Mouse (Mus musculus) ZHBTc4 (cell line): Measurements from ENCODE around the gene Ppan.

Experiments
- DNase-seq: peaks from one replicate; pipeline ENCODE4 v3.0.0-alpha.2; 2011; ENCODE audit warnings: low read depth, low spot score

Ppan gene

GRCm38 (mm10) chr9:20878710-20879065 is 9.3 kb upstream of the Ppan start:
- no peak for DNase-seq

GRCm38 (mm10) chr9:20879097-20879792 is 8.7 kb upstream of the Ppan start, which contains the start of gene Angptl6:
Gene Angptl6 (minus strand): TSS chr9:20879727.
- DNase-seq = no peak

DNA sequence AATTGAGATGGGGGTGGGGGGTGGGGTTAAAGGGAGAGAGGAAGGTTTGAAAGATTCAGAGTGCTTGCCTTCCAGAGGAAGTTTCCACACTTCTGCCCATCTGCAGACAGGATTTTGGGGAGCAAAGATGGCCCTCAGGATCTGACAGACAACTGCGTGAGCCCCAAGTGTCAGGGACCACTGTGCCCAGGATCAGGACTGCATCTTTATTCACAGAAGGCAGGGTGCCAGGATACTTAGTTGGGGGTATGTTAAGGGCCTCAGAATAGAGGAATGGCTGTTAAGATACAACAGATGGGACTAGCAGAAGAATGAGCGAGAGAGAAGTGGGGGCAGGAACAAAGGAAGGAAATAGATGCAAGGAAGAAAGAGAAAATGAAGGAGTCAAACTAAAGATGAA is 1.4 kb upstream of the Ppan start:
- no peak for DNase-seq

DNA sequence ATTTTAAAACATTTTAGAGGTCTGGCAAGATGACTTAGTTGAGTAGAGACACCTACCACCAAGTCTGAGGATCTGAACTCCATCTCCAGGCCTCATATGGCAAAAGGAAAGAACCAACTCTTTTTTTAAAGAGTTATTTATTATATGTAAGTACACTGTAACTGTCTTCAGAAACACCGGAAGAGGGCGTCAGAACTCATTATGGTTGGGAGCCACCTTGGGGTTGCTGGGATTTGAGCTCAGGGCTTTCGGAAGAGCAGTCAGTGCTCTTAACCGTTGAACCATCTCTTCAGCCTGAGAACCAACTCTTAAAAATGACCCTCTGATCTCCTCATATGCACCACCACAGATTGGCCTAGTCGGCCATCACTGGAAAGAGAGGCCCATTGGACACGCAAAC is 784 bp upstream of the Ppan start:
- no peak for DNase-seq

GRCm38 (mm10) chr9:20888386-20888765 is 401 bp downstream of the Ppan start:
- no peak for DNase-seq

DNA sequence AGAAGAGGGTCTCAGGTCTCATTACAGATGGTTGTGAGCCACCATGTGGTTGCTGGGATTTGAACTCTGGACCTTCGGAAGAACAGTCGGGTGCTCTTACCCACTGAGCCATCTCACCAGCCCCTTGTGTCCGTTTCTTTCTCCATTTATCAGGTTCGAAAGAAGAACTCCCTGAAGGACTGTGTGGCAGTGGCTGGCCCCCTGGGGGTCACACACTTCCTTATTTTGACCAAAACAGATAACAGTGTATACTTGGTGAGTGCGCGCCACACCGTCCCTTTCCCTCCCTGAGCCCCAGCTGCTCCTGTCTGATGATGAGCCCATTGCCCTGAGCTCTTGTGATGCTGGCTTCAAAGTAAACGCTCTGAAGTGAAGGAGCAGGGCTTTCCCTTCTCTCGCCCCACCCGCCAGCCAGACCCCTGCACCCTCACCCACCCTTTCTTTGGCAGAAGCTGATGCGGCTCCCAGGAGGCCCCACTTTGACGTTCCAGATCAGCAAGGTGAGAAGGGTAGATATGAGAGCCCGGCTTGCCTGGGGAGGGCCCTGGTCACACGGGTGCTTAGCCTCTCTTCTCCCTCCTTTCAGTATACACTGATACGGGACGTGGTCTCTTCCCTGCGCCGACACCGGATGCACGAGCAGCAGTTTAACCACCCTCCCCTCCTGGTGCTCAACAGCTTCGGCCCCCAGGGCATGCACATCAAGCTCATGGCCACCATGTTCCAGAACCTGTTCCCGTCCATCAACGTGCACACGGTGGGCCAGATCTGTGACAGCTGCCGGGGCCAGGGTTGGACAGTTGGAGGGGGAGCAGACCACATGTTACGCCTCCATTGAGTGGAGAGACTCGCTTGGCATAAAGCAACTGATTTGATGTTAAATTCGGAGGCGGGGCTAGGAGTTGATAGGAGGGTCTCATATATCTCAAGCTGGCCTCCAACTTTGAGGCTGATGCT is 1.5 kb downstream of the Ppan start:
- no peak for DNase-seq

- DNase-seq = no peak
Measured at GRCm38 (mm10) chr9:20890411-20890810, 2.4 kb downstream of the Ppan start.

- DNase-seq = no peak
Measured at GRCm38 (mm10) chr9:20891339-20892103, 3.5 kb downstream of the Ppan start.

DNA sequence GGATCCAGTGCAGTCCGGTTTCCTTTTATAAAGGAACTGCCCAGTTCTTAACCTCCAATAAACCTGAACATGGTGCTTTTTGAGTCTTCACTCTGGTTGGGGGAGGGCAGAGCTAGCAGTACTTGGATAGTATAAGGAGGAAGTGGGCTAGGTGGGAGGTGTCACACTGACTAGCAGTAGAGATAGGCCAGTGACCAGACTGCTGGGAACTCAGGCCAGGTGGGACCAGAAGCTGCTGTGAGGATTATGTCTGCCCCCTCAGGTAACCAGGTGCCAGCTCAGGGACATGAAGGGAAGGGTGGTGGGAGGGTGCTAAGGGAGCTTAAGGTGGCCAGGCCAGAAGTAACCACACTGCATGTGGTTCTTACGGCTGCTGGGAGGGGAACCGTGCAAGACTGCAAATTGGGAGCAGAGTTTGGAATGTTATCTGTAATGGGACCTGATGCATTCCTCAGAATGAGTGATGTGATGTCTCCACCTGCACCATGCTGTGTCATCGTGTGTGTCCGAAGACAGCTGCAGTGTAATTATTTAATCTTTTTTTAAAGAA is 4.2 kb downstream of the Ppan start:
- no peak for DNase-seq

DNA sequence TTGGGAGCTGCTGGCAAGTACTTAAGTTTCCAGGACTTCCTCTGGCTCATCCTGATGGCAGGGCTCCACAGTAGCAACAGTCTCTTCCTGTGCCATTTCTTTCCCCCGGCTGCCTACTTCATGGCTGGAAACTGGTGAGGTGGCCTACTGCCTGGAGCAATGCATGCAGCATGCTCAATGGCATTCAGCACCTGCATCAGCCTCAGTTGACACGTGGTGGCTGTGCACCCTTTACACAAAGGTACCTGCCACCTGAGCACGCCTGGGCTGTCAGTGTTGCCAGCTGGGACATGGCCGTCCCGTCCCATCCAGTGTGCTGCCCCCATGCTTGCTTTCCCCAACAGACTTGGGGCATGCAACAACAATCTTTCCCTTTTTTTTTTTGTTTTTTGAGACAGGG is 5.1 kb downstream of the Ppan start:
- no peak for DNase-seq

- no peak for DNase-seq
Measured at GRCm38 (mm10) chr9:20893590-20894343, 5.8 kb downstream of the Ppan start.

GRCm38 (mm10) chr9:20894629-20895028 is 6.7 kb downstream of the Ppan start:
- DNase-seq = no peak

GRCm38 (mm10) chr9:20895382-20895781 is 7.4 kb downstream of the Ppan start:
- DNase-seq = no peak

DNA sequence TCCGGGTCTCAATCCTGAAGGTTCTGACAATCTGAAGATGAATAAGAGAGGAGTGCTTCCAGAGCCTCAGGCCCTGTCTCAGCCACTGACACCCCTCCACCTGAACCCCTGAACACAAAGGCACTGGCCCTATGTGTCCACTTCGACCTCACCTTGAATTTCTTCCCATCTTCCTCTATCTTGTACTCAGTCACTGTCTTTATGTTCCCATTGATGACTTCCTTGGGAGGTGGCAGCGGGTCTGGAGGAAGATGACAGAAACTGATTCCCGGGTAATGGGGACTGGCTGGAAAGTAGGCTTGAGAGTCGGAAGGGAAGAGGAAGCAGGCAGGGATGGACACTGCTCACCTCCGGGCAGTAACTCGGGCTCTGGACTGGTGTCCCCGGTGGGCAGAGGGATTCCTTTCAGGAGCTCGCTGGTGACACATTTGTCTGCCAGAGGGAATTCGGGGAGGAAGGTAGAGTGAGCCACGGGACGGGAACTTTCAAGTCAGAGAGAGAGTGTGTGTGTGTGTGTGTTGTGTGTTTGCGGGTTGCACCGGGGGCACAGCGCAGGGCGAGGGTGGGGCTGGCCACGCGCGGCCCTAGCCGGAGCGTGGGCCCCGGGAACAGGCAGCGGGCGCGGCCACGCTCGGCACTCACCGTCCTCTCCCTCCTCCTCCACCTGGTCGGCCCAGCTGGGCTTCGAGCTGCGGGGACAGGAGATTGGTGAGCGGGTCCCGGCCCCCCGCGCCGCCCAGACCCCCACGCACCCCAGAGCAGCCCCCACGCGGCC is 9.9 kb downstream of the Ppan start:
- DNase-seq = no peak

DNA sequence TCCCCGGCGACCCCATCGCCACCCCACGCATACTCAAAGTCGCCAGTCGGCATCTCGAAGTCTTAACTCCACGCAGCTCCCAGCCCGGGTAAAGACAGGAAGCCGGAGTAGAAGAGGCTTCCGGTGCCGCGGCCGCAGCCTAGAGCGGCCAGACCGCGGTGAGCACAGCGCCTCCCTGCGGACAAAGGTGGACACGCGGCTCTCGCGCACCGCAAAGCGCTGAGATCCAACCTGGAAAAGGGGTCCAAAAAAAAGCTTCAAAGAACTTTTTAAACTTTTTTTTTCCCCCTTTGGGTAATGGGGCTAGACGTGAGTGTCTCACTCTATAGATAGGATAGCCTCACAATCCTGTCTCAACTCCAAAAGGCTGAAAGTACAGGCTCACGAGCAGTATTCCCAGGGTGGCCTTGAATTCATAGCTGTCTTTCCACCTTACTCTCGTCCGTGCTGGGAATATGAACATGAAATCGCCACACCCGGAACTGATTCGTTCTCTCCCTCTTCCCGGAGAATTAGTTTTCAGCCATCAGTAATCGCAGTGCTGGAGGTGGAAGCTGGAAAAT is 10.6 kb downstream of the Ppan start, which contains the start of gene Eif3g:
Eif3g (minus strand) TSS at position 113 of the 563 bp plus-strand sequence.
- DNase-seq = peak; percentile 93

DNA sequence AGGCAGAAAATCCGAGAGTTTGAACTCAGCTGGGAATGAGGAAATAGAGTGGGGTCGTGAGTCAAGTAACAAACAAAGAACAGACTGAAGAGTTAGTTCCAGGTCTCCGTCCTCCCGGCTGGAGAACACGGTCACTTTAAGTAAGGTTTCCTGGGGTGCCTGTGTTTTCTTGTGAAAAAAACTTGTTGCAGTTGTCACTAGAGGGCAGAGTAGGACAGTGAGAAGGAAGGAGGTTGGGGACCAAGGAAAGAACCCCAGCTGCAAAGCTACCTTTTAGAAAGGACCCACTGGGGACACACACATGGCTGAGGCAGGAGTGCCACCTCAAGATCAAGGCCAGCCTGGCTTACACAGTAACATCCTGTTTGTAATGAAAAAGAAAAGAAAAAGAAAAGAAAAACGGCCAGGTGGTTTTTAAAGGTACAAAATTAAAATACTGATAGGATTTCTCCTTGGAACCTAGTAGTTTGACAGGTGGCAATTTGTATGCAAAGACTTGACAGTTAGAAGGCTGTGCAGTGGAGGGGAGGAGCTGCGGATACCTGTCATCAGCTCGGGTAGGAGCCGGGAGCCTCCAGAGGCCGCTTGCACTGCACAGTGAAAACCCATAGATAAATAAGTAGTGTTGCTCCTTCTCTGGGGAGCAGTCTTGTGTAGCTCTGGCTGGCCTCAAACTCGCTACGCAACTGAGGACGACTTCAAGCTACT is 13.6 kb downstream of the Ppan start:
- DNase-seq = peak; percentile 52

- no peak for DNase-seq
Measured at GRCm38 (mm10) chr9:20902174-20902491, 14.2 kb downstream of the Ppan start.

DNA sequence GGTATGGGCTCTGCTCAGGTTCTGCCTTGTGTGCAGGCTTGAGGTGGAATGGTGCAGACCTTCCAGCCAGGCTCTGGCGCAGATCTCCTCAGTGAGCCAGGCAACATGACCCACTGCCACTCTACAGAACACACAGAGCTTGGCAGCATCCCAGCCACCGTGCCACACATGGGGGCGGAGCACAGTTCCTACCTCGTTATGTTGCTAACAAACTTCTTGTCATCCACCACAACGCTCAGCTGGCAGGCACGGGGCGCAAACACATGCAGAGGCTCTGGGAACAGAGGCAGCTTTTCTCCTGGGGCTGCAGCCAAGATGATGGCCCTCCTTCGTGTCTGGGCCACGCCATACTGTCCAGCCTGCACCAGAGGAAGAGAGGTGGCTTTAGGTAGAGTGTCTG is 22.0 kb downstream of the Ppan start:
- no peak for DNase-seq

- DNase-seq = peak; percentile 59
Measured at GRCm38 (mm10) chr9:20916160-20916559, 28.2 kb downstream of the Ppan start.
